Mouse (Mus musculus): ENCODE measurements around the gene Mpi. TPM values are rescaled to one million over a fixed set of nuclear protein-coding genes. Genes with fewer than 3 reads are reported as not detected.
A peak's percentile ranks its signal among the peaks of the same experiment; 100 is the strongest.

The Mpi gene
- polyA plus RNA-seq, 1 experiment = 62.4 TPM

- H3K27me3 ChIP-seq (replicated peaks; ENCODE audit: control insufficient read depth, insufficient read depth, low read length) = no peaks in the 10 kb centered on the region
- 24% methylated on average over 16 of the region's 16 CpGs for WGBS
- no peak for TF ChIP-seq CTCF (conservative IDR thresholded peaks at IDR 0.05; ENCODE audit: insufficient read depth, insufficient read length, low read depth, low read length)
- TF ChIP-seq POLR2A (IDR thresholded peaks at IDR 0.05; ENCODE audit: low read depth, low read length) = no peak
- no peaks in the 10 kb centered on the region for H3K36me3 ChIP-seq (ENCODE audit: control insufficient read depth, insufficient read depth, low read length)
- peak overlapping the region; percentile 95 for H3K27ac ChIP-seq (ENCODE audit: insufficient read depth, low read depth, low read length)
- peaks cover 12% of the 10 kb centered on the region for H3K4me1 ChIP-seq (ENCODE audit: control insufficient read depth, insufficient read depth, low read length)
- H3K4me3 ChIP-seq (ENCODE audit: insufficient read depth, low read depth, low read length) = peak overlapping the region; percentile 92
- DNase-seq = peak; percentile 66
Observed at GRCm38 (mm10) chr9:57520375-57521055, 32.0 kb downstream of the Mpi start.

GRCm38 (mm10) chr9:57517113-57517512, 35.5 kb downstream of the Mpi start:
- WGBS = 6% methylated on average over 3 of the region's 3 CpGs
- DNase-seq = peak; percentile 61
- TF ChIP-seq POLR2A (IDR thresholded peaks at IDR 0.05; ENCODE audit: low read depth, low read length) = no peak
- peak; percentile 57 for TF ChIP-seq CTCF (conservative IDR thresholded peaks at IDR 0.05; ENCODE audit: insufficient read depth, insufficient read length, low read depth, low read length)
- Histone ChIP-seq H3K36me3 (ENCODE audit: control insufficient read depth, insufficient read depth, low read length) (no peaks in the 10 kb centered on the region), H3K4me3 (ENCODE audit: insufficient read depth, low read depth, low read length) (no peak overlapping the region), H3K27ac (ENCODE audit: insufficient read depth, low read depth, low read length) (no peak overlapping the region), H3K27me3 (replicated peaks; ENCODE audit: control insufficient read depth, insufficient read depth, low read length) (no peaks in the 10 kb centered on the region), H3K4me1 (ENCODE audit: control insufficient read depth, insufficient read depth, low read length) (peaks cover 2% of the 10 kb centered on the region; the same call in 1 of the 2 replicates)

GRCm38 (mm10) chr9:57510577-57510976, 42.0 kb downstream of the Mpi start:
- DNase-seq = no peak
- no peak overlapping the region for H3K4me3 ChIP-seq (ENCODE audit: insufficient read depth, low read depth, low read length)
- H3K36me3 ChIP-seq (ENCODE audit: control insufficient read depth, insufficient read depth, low read length) = no peaks in the 10 kb centered on the region
- TF ChIP-seq POLR2A (IDR thresholded peaks at IDR 0.05; ENCODE audit: low read depth, low read length) (no peak), CTCF (conservative IDR thresholded peaks at IDR 0.05; ENCODE audit: insufficient read depth, insufficient read length, low read depth, low read length) (no peak)
- no peaks in the 10 kb centered on the region for H3K27me3 ChIP-seq (replicated peaks; ENCODE audit: control insufficient read depth, insufficient read depth, low read length)
- no peak overlapping the region for H3K27ac ChIP-seq (ENCODE audit: insufficient read depth, low read depth, low read length)
- no peaks in the 10 kb centered on the region for H3K4me1 ChIP-seq (ENCODE audit: control insufficient read depth, insufficient read depth, low read length)
- WGBS = 90% methylated on average over 2 of the region's 2 CpGs

- H3K27me3 ChIP-seq (replicated peaks; ENCODE audit: control insufficient read depth, insufficient read depth, low read length) = no peaks in the 10 kb centered on the region; the same call in 1 of the 2 replicates
- peaks cover 3% of the 10 kb centered on the region; the same call in 1 of the 2 replicates for H3K4me1 ChIP-seq (ENCODE audit: control insufficient read depth, insufficient read depth, low read length)
- DNase-seq = peak; percentile 18
- 19% methylated on average over 8 of the region's 8 CpGs for WGBS
- no peak overlapping the region for H3K27ac ChIP-seq (ENCODE audit: insufficient read depth, low read depth, low read length)
- no peak overlapping the region for H3K4me3 ChIP-seq (ENCODE audit: insufficient read depth, low read depth, low read length)
- H3K36me3 ChIP-seq (ENCODE audit: control insufficient read depth, insufficient read depth, low read length) = no peaks in the 10 kb centered on the region
- TF ChIP-seq POLR2A (IDR thresholded peaks at IDR 0.05; ENCODE audit: low read depth, low read length) = no peak
- no peak for TF ChIP-seq CTCF (conservative IDR thresholded peaks at IDR 0.05; ENCODE audit: insufficient read depth, insufficient read length, low read depth, low read length)
Observed at GRCm38 (mm10) chr9:57505700-57506099, 46.9 kb downstream of the Mpi start.

- H3K4me3 ChIP-seq (ENCODE audit: insufficient read depth, low read depth, low read length) = no peak overlapping the region
- no peaks in the 10 kb centered on the region for H3K36me3 ChIP-seq (ENCODE audit: control insufficient read depth, insufficient read depth, low read length)
- H3K27me3 ChIP-seq (replicated peaks; ENCODE audit: control insufficient read depth, insufficient read depth, low read length) = no peaks in the 10 kb centered on the region; the same call in 1 of the 2 replicates
- peaks cover 3% of the 10 kb centered on the region; the same call in 1 of the 2 replicates for H3K4me1 ChIP-seq (ENCODE audit: control insufficient read depth, insufficient read depth, low read length)
- TF ChIP-seq CTCF (conservative IDR thresholded peaks at IDR 0.05; ENCODE audit: insufficient read depth, insufficient read length, low read depth, low read length) = no peak
- no peak for TF ChIP-seq POLR2A (IDR thresholded peaks at IDR 0.05; ENCODE audit: low read depth, low read length)
- 65% methylated on average over 10 of the region's 10 CpGs for WGBS
- DNase-seq = no peak
- H3K27ac ChIP-seq (ENCODE audit: insufficient read depth, low read depth, low read length) = no peak overlapping the region
Observed at GRCm38 (mm10) chr9:57504891-57505290, 47.7 kb downstream of the Mpi start.

- DNase-seq = peak; percentile 73
- WGBS = 1% methylated on average over 34 of the region's 34 CpGs
- Histone ChIP-seq H3K27me3 (replicated peaks; ENCODE audit: control insufficient read depth, insufficient read depth, low read length) (no peaks in the 10 kb centered on the region; the same call in 1 of the 2 replicates), H3K27ac (ENCODE audit: insufficient read depth, low read depth, low read length) (no peak overlapping the region), H3K4me3 (ENCODE audit: insufficient read depth, low read depth, low read length) (peak overlapping the region; percentile 3; the same call in 1 of the 2 replicates), H3K36me3 (ENCODE audit: control insufficient read depth, insufficient read depth, low read length) (no peaks in the 10 kb centered on the region), H3K4me1 (ENCODE audit: control insufficient read depth, insufficient read depth, low read length) (peaks cover 3% of the 10 kb centered on the region; the same call in 1 of the 2 replicates)
- no peak for TF ChIP-seq POLR2A (IDR thresholded peaks at IDR 0.05; ENCODE audit: low read depth, low read length)
- TF ChIP-seq CTCF (conservative IDR thresholded peaks at IDR 0.05; ENCODE audit: insufficient read depth, insufficient read length, low read depth, low read length) = peak; percentile 35; the same call in 1 of the 2 replicates
Observed at GRCm38 (mm10) chr9:57504381-57504700, 48.2 kb downstream of the Mpi start.

GRCm38 (mm10) chr9:57503622-57504380, 48.8 kb downstream of the Mpi start, which contains the start of gene Rpp25:
Gene Rpp25, plus strand, starts transcription at chr9:57504026.
- Histone ChIP-seq H3K4me3 (ENCODE audit: insufficient read depth, low read depth, low read length) (peak within 1 kb of the TSS; percentile 3), H3K4me1 (ENCODE audit: control insufficient read depth, insufficient read depth, low read length) (peaks cover 3% of the 10 kb centered on the region; the same call in 1 of the 2 replicates), H3K36me3 (ENCODE audit: control insufficient read depth, insufficient read depth, low read length) (no peaks in the 10 kb centered on the region), H3K27me3 (replicated peaks; ENCODE audit: control insufficient read depth, insufficient read depth, low read length) (no peaks in the 10 kb centered on the region; the same call in 1 of the 2 replicates), H3K27ac (ENCODE audit: insufficient read depth, low read depth, low read length) (no peak within 1 kb of the TSS)
- DNase-seq = peak; percentile 73
- 2% methylated on average over 46 of the region's 46 CpGs for WGBS
- TF ChIP-seq POLR2A (IDR thresholded peaks at IDR 0.05; ENCODE audit: low read depth, low read length) (no peak), CTCF (conservative IDR thresholded peaks at IDR 0.05; ENCODE audit: insufficient read depth, insufficient read length, low read depth, low read length) (no peak)
